Mouse (Mus musculus) kidney, postnatal 0 days (tissue): ENCODE measurements at regions not wholly inside any gene's neighbourhood (a gene's known extent, or its start where the extent isn't known, plus 50 kb on each side); places are given as distances from the start of the nearest gene placed in this dataset.

Source experiments
- ATAC-seq: fragments of 200-750 bp; cut with Nextera tagmentation; replicated peaks from 2 replicates; pipeline ENCODE4 v1.8.0; 2017; ENCODE audit warnings: low read depth, moderate number of reproducible peaks, moderate TSS enrichment, moderate library complexity; ENCODE audit not compliant: low FRiP score
- DNase-seq: peaks from one replicate; pipeline ENCODE4 v3.0.0-alpha.2; 2016; ENCODE audit warnings: low spot score
- H3K27ac ChIP-seq: fragments of 300-500 bp; sonication (generic); 2 replicates; pipeline ENCODE4 v1.5.1; 2014; ENCODE audit warnings: mild to moderate bottlenecking
- H3K27me3 ChIP-seq: fragments of 300-500 bp; sonication (generic); 2 replicates; pipeline ENCODE4 v1.6.1; 2014; ENCODE audit warnings: low read length, mixed read lengths; ENCODE audit not compliant: insufficient read depth
- H3K36me3 ChIP-seq: fragments of 300-500 bp; sonication (generic); 2 replicates; pipeline ENCODE4 v1.6.1; 2014; ENCODE audit warnings: low read length, mixed read lengths; ENCODE audit not compliant: insufficient read depth
- H3K4me1 ChIP-seq: fragments of 300-500 bp; sonication (generic); replicated peaks from 2 replicates; pipeline ENCODE4 v1.6.1; 2014; ENCODE audit warnings: antibody characterized with exemption, low read length, mixed read lengths; ENCODE audit not compliant: insufficient read depth
- H3K4me2 ChIP-seq: fragments of 300-500 bp; sonication (generic); 2 replicates; pipeline ENCODE4 v1.6.1; 2014; ENCODE audit warnings: mild to moderate bottlenecking, low read length, moderate library complexity, mixed read lengths
- H3K4me3 ChIP-seq: fragments of 300-500 bp; sonication (generic); replicated peaks from 2 replicates; pipeline ENCODE4 v1.5.1; 2014; ENCODE audit warnings: low read depth, low read length
- H3K9ac ChIP-seq: fragments of 300-500 bp; sonication (generic); 2 replicates; pipeline ENCODE4 v1.6.1; 2014; ENCODE audit warnings: low read depth, low read length
- H3K9me3 ChIP-seq: fragments of 300-500 bp; sonication (generic); replicated peaks from 2 replicates; pipeline ENCODE4 v1.6.1; 2016; ENCODE audit warnings: low read length, inconsistent platforms, mixed read lengths
- CTCF ChIP-seq: IDR thresholded peaks from 2 replicates; pipeline ENCODE4 v1.5.1; 2016; ENCODE audit warnings: antibody characterized with exemption, low read depth, mild to moderate bottlenecking, moderate library complexity
- WGBS: fragments of 180-500 bp; shearing (Covaris S2); extraction: QIAGEN DNeasy Blood & Tissue Kit; methylation state at CpG from one replicate; pipeline ENCODE4 v1.1.7; 2014; 5-methylcytosine and 5-hydroxymethylcytosine counted together

- ATAC-seq = no peak
- WGBS = 82% methylated on average over 8 of the region's 8 CpGs
- no peaks in the 10 kb centered on the region for H3K9me3 ChIP-seq
- no peak overlapping the region for H3K4me3 ChIP-seq
- H3K27me3 ChIP-seq = no peaks in the 10 kb centered on the region
- no peaks in the 10 kb centered on the region for H3K36me3 ChIP-seq
- no peaks in the 10 kb centered on the region for H3K4me1 ChIP-seq
- peak; percentile 27 for DNase-seq
- H3K4me2 ChIP-seq = no peak overlapping the region
- no peak for TF ChIP-seq CTCF
- H3K9ac ChIP-seq = no peak overlapping the region
- H3K27ac ChIP-seq = no peak overlapping the region
Measured at GRCm38 (mm10) chr11:18581078-18581800, 437.5 kb downstream of the Meis1 start.

GRCm38 (mm10) chr11:18571557-18572209, 447.1 kb downstream of the Meis1 start:
- H3K9ac ChIP-seq = no peak overlapping the region
- H3K27ac ChIP-seq = no peak overlapping the region
- DNase-seq (no peak), ATAC-seq (no peak)
- no peak for TF ChIP-seq CTCF
- H3K4me1 ChIP-seq = no peaks in the 10 kb centered on the region
- H3K36me3 ChIP-seq = no peaks in the 10 kb centered on the region
- no peaks in the 10 kb centered on the region for H3K9me3 ChIP-seq
- H3K4me3 ChIP-seq = no peak overlapping the region
- WGBS = 79% methylated on average over 4 of the region's 4 CpGs
- H3K27me3 ChIP-seq = no peaks in the 10 kb centered on the region
- no peak overlapping the region for H3K4me2 ChIP-seq

GRCm38 (mm10) chr11:18563011-18563410, 455.8 kb downstream of the Meis1 start:
- 99% methylated on average over 2 of the region's 2 CpGs for WGBS
- H3K36me3 ChIP-seq = no peaks in the 10 kb centered on the region
- no peak overlapping the region for H3K27ac ChIP-seq
- H3K9ac ChIP-seq = no peak overlapping the region
- ATAC-seq (no peak), DNase-seq (no peak)
- H3K9me3 ChIP-seq = no peaks in the 10 kb centered on the region
- H3K4me3 ChIP-seq = no peak overlapping the region
- no peaks in the 10 kb centered on the region for H3K27me3 ChIP-seq
- no peak overlapping the region for H3K4me2 ChIP-seq
- TF ChIP-seq CTCF = no peak
- H3K4me1 ChIP-seq = no peaks in the 10 kb centered on the region

GRCm38 (mm10) chr11:18558665-18559064, 460.1 kb downstream of the Meis1 start:
- Histone ChIP-seq H3K36me3 (no peaks in the 10 kb centered on the region), H3K27me3 (no peaks in the 10 kb centered on the region), H3K27ac (no peak overlapping the region), H3K4me1 (no peaks in the 10 kb centered on the region), H3K4me3 (no peak overlapping the region), H3K9me3 (no peaks in the 10 kb centered on the region), H3K4me2 (no peak overlapping the region), H3K9ac (no peak overlapping the region)
- DNase-seq = peak; percentile 63
- TF ChIP-seq CTCF = no peak
- WGBS = 1% methylated on average over 4 of the region's 4 CpGs
- no peak for ATAC-seq

- DNase-seq (no peak), ATAC-seq (no peak; the same call in 1 of the 2 replicates)
- no peak overlapping the region for H3K9ac ChIP-seq
- 58% methylated on average over 2 of the region's 2 CpGs for WGBS
- H3K27me3 ChIP-seq = no peaks in the 10 kb centered on the region
- H3K9me3 ChIP-seq = no peaks in the 10 kb centered on the region
- H3K4me2 ChIP-seq = no peak overlapping the region
- no peak for TF ChIP-seq CTCF
- no peaks in the 10 kb centered on the region for H3K36me3 ChIP-seq
- H3K27ac ChIP-seq = no peak overlapping the region
- H3K4me3 ChIP-seq = no peak overlapping the region
- H3K4me1 ChIP-seq = no peaks in the 10 kb centered on the region
Measured at GRCm38 (mm10) chr11:18535592-18535857, 483.3 kb downstream of the Meis1 start.

- DNase-seq (peak; percentile 90), ATAC-seq (no peak; the same call in 1 of the 2 replicates)
- Histone ChIP-seq H3K27ac (peak overlapping the region; percentile 74), H3K9ac (no peak overlapping the region), H3K4me1 (no peaks in the 10 kb centered on the region), H3K4me2 (no peak overlapping the region), H3K9me3 (no peaks in the 10 kb centered on the region), H3K36me3 (no peaks in the 10 kb centered on the region), H3K4me3 (no peak overlapping the region), H3K27me3 (no peaks in the 10 kb centered on the region)
- WGBS = 45% methylated on average over 7 of the region's 7 CpGs
- TF ChIP-seq CTCF = no peak
Measured at GRCm38 (mm10) chr11:18534807-18535591, 483.8 kb downstream of the Meis1 start.
